In genomic region chr11:94957693-94958064, GRCm38 (mm10) we compare ENCODE assay signal across 9 mouse cellular contexts. TPM values are rescaled to one million over a fixed set of nuclear protein-coding genes. Genes with fewer than 3 reads are reported as not detected.
A peak's percentile ranks its signal among the peaks of the same experiment; 100 is the strongest.
DNase-seq lines count a peak whose midpoint lies in the region; ATAC-seq and TF ChIP-seq lines count a peak whose summit lies in the region.
"Had no signal": no experiment of that assay in that cellular context is flagged by ENCODE, and none has a peak within 500 bp of the region (broad histone marks: within the 10 kb centered on the region; RNA-seq: fewer than 3 reads in every experiment).

No protein-coding gene starts in this region.

- H3K9ac ChIP-seq in hindbrain, embryonic 15.5 days: no peak overlapping the region
- no peak overlapping the region for H3K9ac ChIP-seq in hindbrain, embryonic 11.5 days (ENCODE audit: low read depth, low read length)
- no peak overlapping the region for H3K9ac ChIP-seq in heart, postnatal 0 days (replicated peaks; ENCODE audit: low read depth, low read length)
- H3K9ac ChIP-seq in lung, postnatal 0 days (replicated peaks; ENCODE audit: low read depth): no peak overlapping the region
- H3K9ac ChIP-seq: liver, embryonic 13.5 days had no signal

- H3K27ac ChIP-seq in hindbrain, embryonic 15.5 days (replicated peaks): peak overlapping the region; percentile 58
- no peak overlapping the region for H3K27ac ChIP-seq in hindbrain, embryonic 11.5 days (ENCODE audit: low read depth, low read length)
- H3K27ac ChIP-seq in embryonic facial prominence, embryonic 10.5 days (replicated peaks): peak overlapping the region; percentile 49
- H3K27ac ChIP-seq in heart, postnatal 0 days (ENCODE audit: low read depth): peak overlapping the region; percentile 76
- H3K27ac ChIP-seq in lung, postnatal 0 days (ENCODE audit: low read length): peak overlapping the region; percentile 33; the same call in 1 of the 2 replicates
- H3K27ac ChIP-seq: liver, embryonic 13.5 days had no signal

- no peak for DNase-seq in hindbrain, embryonic 11.5 days (ENCODE audit: low spot score)
- no peak for DNase-seq in embryonic facial prominence, embryonic 10.5 days (ENCODE audit: low spot score)
- no peak for DNase-seq in heart, postnatal 0 days (ENCODE audit: low spot score)
- DNase-seq in lung, postnatal 0 days (ENCODE audit: low spot score): no peak
- no peak for DNase-seq in spleen, postnatal 4 days (ENCODE audit: low spot score in 2 of 2)
- DNase-seq in left cerebral cortex, adult 9 months (ENCODE audit: low spot score in 2 of 2): no peak
- DNase-seq in left cerebral cortex, postnatal 14 days (ENCODE audit: low spot score in 2 of 2): no peak
- DNase-seq: liver, embryonic 13.5 days had no signal

- intact Hi-C loops in left cerebral cortex, postnatal 14 days (cut with DNase I): no loop called here

- H3K4me2 ChIP-seq in hindbrain, embryonic 15.5 days: no peak overlapping the region
- no peak overlapping the region for H3K4me2 ChIP-seq in hindbrain, embryonic 11.5 days (replicated peaks; ENCODE audit: low read depth, low read length)
- peak overlapping the region; percentile 15; the same call in 1 of the 2 replicates for H3K4me2 ChIP-seq in heart, postnatal 0 days (ENCODE audit: low read depth, low read length)
- no peak overlapping the region for H3K4me2 ChIP-seq in lung, postnatal 0 days (replicated peaks; ENCODE audit: low read depth, low read length)
- H3K4me2 ChIP-seq: liver, embryonic 13.5 days had no signal

- no peak for ATAC-seq in hindbrain, embryonic 15.5 days (ENCODE audit: low FRiP score, low read depth)
- no peak for ATAC-seq in hindbrain, embryonic 11.5 days (ENCODE audit: low FRiP score)
- ATAC-seq in heart, postnatal 0 days (ENCODE audit: insufficient read depth, low read depth): no peak; the same call in 1 of the 2 replicates
- no peak for ATAC-seq in lung, postnatal 0 days

- 89% methylated on average over 9 of the region's 9 CpGs for WGBS in hindbrain, embryonic 15.5 days
- WGBS in hindbrain, embryonic 11.5 days: 83% methylated on average over 9 of the region's 9 CpGs
- WGBS in embryonic facial prominence, embryonic 10.5 days: 82% methylated on average over 9 of the region's 9 CpGs
- WGBS in heart, postnatal 0 days: 78% methylated on average over 9 of the region's 9 CpGs
- WGBS in lung, postnatal 0 days: 79% methylated on average over 9 of the region's 9 CpGs

- no peaks in the 10 kb centered on the region for H3K9me3 ChIP-seq in hindbrain, embryonic 15.5 days
- H3K9me3 ChIP-seq in hindbrain, embryonic 11.5 days (ENCODE audit: control insufficient read depth, low read length): no peaks in the 10 kb centered on the region
- H3K9me3 ChIP-seq in embryonic facial prominence, embryonic 10.5 days: no peaks in the 10 kb centered on the region
- H3K9me3 ChIP-seq in heart, postnatal 0 days (replicated peaks; ENCODE audit: control insufficient read depth, low read length): no peaks in the 10 kb centered on the region
- no peaks in the 10 kb centered on the region for H3K9me3 ChIP-seq in lung, postnatal 0 days (ENCODE audit: low read length)
- H3K9me3 ChIP-seq: liver, embryonic 13.5 days had no signal

- TF ChIP-seq EP300 in heart, postnatal 0 days (IDR thresholded peaks at IDR 0.05; ENCODE audit: low read depth): no peak
- no peak for TF ChIP-seq EP300 in lung, postnatal 0 days (IDR thresholded peaks at IDR 0.05)

- H3K36me3 ChIP-seq in hindbrain, embryonic 15.5 days: no peaks in the 10 kb centered on the region
- H3K36me3 ChIP-seq in hindbrain, embryonic 11.5 days (ENCODE audit: control insufficient read depth, insufficient read depth, low read length): no peaks in the 10 kb centered on the region
- H3K36me3 ChIP-seq in embryonic facial prominence, embryonic 10.5 days (replicated peaks): no peaks in the 10 kb centered on the region
- H3K36me3 ChIP-seq in heart, postnatal 0 days (replicated peaks; ENCODE audit: control insufficient read depth, insufficient read depth, low read length): no peaks in the 10 kb centered on the region
- no peaks in the 10 kb centered on the region for H3K36me3 ChIP-seq in lung, postnatal 0 days (ENCODE audit: insufficient read depth, low read length)
- H3K36me3 ChIP-seq: liver, embryonic 13.5 days had no signal

- no peak for TF ChIP-seq CTCF in heart, postnatal 0 days (IDR thresholded peaks at IDR 0.05; ENCODE audit: low read depth)
- no peak for TF ChIP-seq CTCF in lung, postnatal 0 days (IDR thresholded peaks at IDR 0.05)

- H3K27me3 ChIP-seq in hindbrain, embryonic 15.5 days: no peaks in the 10 kb centered on the region
- H3K27me3 ChIP-seq in hindbrain, embryonic 11.5 days (ENCODE audit: control insufficient read depth, insufficient read depth, low read length): no peaks in the 10 kb centered on the region
- H3K27me3 ChIP-seq in embryonic facial prominence, embryonic 10.5 days (replicated peaks; ENCODE audit: low read depth, poor library complexity, severe bottlenecking): no peaks in the 10 kb centered on the region
- H3K27me3 ChIP-seq in heart, postnatal 0 days (ENCODE audit: control insufficient read depth, insufficient read depth, low read length): no peaks in the 10 kb centered on the region
- H3K27me3 ChIP-seq in lung, postnatal 0 days (replicated peaks; ENCODE audit: insufficient read depth, low read length): no peaks in the 10 kb centered on the region

- H3K4me3 ChIP-seq in hindbrain, embryonic 15.5 days: no peak overlapping the region
- no peak overlapping the region for H3K4me3 ChIP-seq in hindbrain, embryonic 11.5 days (ENCODE audit: low read depth, low read length)
- no peak overlapping the region for H3K4me3 ChIP-seq in embryonic facial prominence, embryonic 10.5 days
- H3K4me3 ChIP-seq in heart, postnatal 0 days (ENCODE audit: low read depth, low read length): no peak overlapping the region
- no peak overlapping the region for H3K4me3 ChIP-seq in lung, postnatal 0 days (ENCODE audit: low read depth, low read length)
- H3K4me3 ChIP-seq: liver, embryonic 13.5 days had no signal

- H3K4me1 ChIP-seq in hindbrain, embryonic 15.5 days (replicated peaks): 0 out of 2 replicates have a peak, but pooled peaks cover 9% of the 10 kb centered on the region
- no peaks in the 10 kb centered on the region; the same call in 1 of the 2 replicates for H3K4me1 ChIP-seq in hindbrain, embryonic 11.5 days (replicated peaks; ENCODE audit: control insufficient read depth, insufficient read depth, low read length)
- peaks cover 48% of the 10 kb centered on the region for H3K4me1 ChIP-seq in embryonic facial prominence, embryonic 10.5 days
- peaks cover 14% of the 10 kb centered on the region for H3K4me1 ChIP-seq in heart, postnatal 0 days (ENCODE audit: control insufficient read depth, insufficient read depth)
- H3K4me1 ChIP-seq in lung, postnatal 0 days (ENCODE audit: insufficient read depth, low read depth, low read length): no peaks in the 10 kb centered on the region

RNA-seq across cellular contexts. Expression of gene Hils1, which starts 9.7 kb away (rescaled TPM):
- polyA plus RNA-seq in hindbrain, embryonic 15.5 days (2015; fragmentation: Nextera tagmentation; extraction: Ambion mirVana): not detected in 2 replicates
- not detected in 2 replicates for polyA plus RNA-seq in hindbrain, embryonic 11.5 days (2014; fragmentation: Nextera tagmentation; extraction: Ambion mirVana)
- not detected in 2 replicates for polyA plus RNA-seq in embryonic facial prominence, embryonic 10.5 days (2016; fragmentation: Nextera tagmentation; extraction: Ambion mirVana)
- total RNA-seq in heart, postnatal 0 days (2014; rRNA removed; ENCODE audit: low replicate concordance): not detected in 2 replicates
- polyA plus RNA-seq in heart, postnatal 0 days (2015; fragmentation: Nextera tagmentation; extraction: Ambion mirVana): 0.27 TPM in 1 of 2 replicates, not detected in the other
- not detected in 2 replicates for polyA plus RNA-seq in lung, postnatal 0 days (2015; fragmentation: Nextera tagmentation; extraction: Ambion mirVana)
- total RNA-seq in left cerebral cortex, postnatal 14 days (2021): not detected
- polyA plus RNA-seq: liver, embryonic 13.5 days had no signal

RNA-seq across cellular contexts. Expression of gene Sgca, which starts 18.4 kb away (rescaled TPM):
- 0.19 TPM in 1 of 2 replicates, not detected in the other for polyA plus RNA-seq in hindbrain, embryonic 15.5 days (2015; fragmentation: Nextera tagmentation; extraction: Ambion mirVana)
- polyA plus RNA-seq in hindbrain, embryonic 11.5 days (2014; fragmentation: Nextera tagmentation; extraction: Ambion mirVana): 0.11 and 0.29 TPM in 2 replicates
- 0.17 TPM in 1 of 2 replicates, not detected in the other for polyA plus RNA-seq in embryonic facial prominence, embryonic 10.5 days (2016; fragmentation: Nextera tagmentation; extraction: Ambion mirVana)
- total RNA-seq in heart, postnatal 0 days (2014; rRNA removed; ENCODE audit: low replicate concordance): 47.5 and 313 TPM in 2 replicates
- 62.2 and 62.4 TPM in 2 replicates for polyA plus RNA-seq in heart, postnatal 0 days (2015; fragmentation: Nextera tagmentation; extraction: Ambion mirVana)
- 0.33 and 0.55 TPM in 2 replicates for polyA plus RNA-seq in lung, postnatal 0 days (2015; fragmentation: Nextera tagmentation; extraction: Ambion mirVana)
- total RNA-seq in left cerebral cortex, postnatal 14 days (2021): under 1 TPM; 0.55 to 0.68 TPM

RNA-seq across cellular contexts. Expression of gene Col1a1, which starts 21.7 kb away (rescaled TPM):
- 120 and 145 TPM in 2 replicates for polyA plus RNA-seq in hindbrain, embryonic 15.5 days (2015; fragmentation: Nextera tagmentation; extraction: Ambion mirVana)
- polyA plus RNA-seq in hindbrain, embryonic 11.5 days (2014; fragmentation: Nextera tagmentation; extraction: Ambion mirVana): 122 and 135 TPM in 2 replicates
- 61.5 and 88.8 TPM in 2 replicates for polyA plus RNA-seq in embryonic facial prominence, embryonic 10.5 days (2016; fragmentation: Nextera tagmentation; extraction: Ambion mirVana)
- 263 and 322 TPM in 2 replicates for total RNA-seq in heart, postnatal 0 days (2014; rRNA removed; ENCODE audit: low replicate concordance)
- 334 and 345 TPM in 2 replicates for polyA plus RNA-seq in heart, postnatal 0 days (2015; fragmentation: Nextera tagmentation; extraction: Ambion mirVana)
- 464 and 478 TPM in 2 replicates for polyA plus RNA-seq in lung, postnatal 0 days (2015; fragmentation: Nextera tagmentation; extraction: Ambion mirVana)
- 10 to 100 TPM; 50.1 to 54.5 TPM for total RNA-seq in left cerebral cortex, postnatal 14 days (2021)

RNA-seq across cellular contexts. Expression of gene Ppp1r9b, which starts 33.2 kb away (rescaled TPM):
- 20.7 and 21.4 TPM in 2 replicates for polyA plus RNA-seq in hindbrain, embryonic 15.5 days (2015; fragmentation: Nextera tagmentation; extraction: Ambion mirVana)
- 12.4 and 16.2 TPM in 2 replicates for polyA plus RNA-seq in hindbrain, embryonic 11.5 days (2014; fragmentation: Nextera tagmentation; extraction: Ambion mirVana)
- polyA plus RNA-seq in embryonic facial prominence, embryonic 10.5 days (2016; fragmentation: Nextera tagmentation; extraction: Ambion mirVana): 8.3 and 9.4 TPM in 2 replicates
- total RNA-seq in heart, postnatal 0 days (2014; rRNA removed; ENCODE audit: low replicate concordance): 27.6 and 38.6 TPM in 2 replicates
- 4.5 and 4.7 TPM in 2 replicates for polyA plus RNA-seq in heart, postnatal 0 days (2015; fragmentation: Nextera tagmentation; extraction: Ambion mirVana)
- polyA plus RNA-seq in lung, postnatal 0 days (2015; fragmentation: Nextera tagmentation; extraction: Ambion mirVana): 9.8 and 11.5 TPM in 2 replicates
- total RNA-seq in left cerebral cortex, postnatal 14 days (2021): 100 to 1,000 TPM; 505 to 506 TPM

RNA-seq across cellular contexts. Expression of gene Samd14, which starts 52.0 kb away (rescaled TPM):
- polyA plus RNA-seq in hindbrain, embryonic 15.5 days (2015; fragmentation: Nextera tagmentation; extraction: Ambion mirVana): 146 and 176 TPM in 2 replicates
- 46.1 and 47.6 TPM in 2 replicates for polyA plus RNA-seq in hindbrain, embryonic 11.5 days (2014; fragmentation: Nextera tagmentation; extraction: Ambion mirVana)
- 35.5 and 42.5 TPM in 2 replicates for polyA plus RNA-seq in embryonic facial prominence, embryonic 10.5 days (2016; fragmentation: Nextera tagmentation; extraction: Ambion mirVana)
- total RNA-seq in heart, postnatal 0 days (2014; rRNA removed; ENCODE audit: low replicate concordance): 6.2 and 9.5 TPM in 2 replicates
- 4.6 and 4.8 TPM in 2 replicates for polyA plus RNA-seq in heart, postnatal 0 days (2015; fragmentation: Nextera tagmentation; extraction: Ambion mirVana)
- polyA plus RNA-seq in lung, postnatal 0 days (2015; fragmentation: Nextera tagmentation; extraction: Ambion mirVana): 5.4 and 5.8 TPM in 2 replicates
- 10 to 100 TPM; 48.5 to 52.2 TPM for total RNA-seq in left cerebral cortex, postnatal 14 days (2021)

Comparison
In these comparisons a context has a peak if more than half of its experiments do, and no peak if none do; other contexts are left out.
1. RNA of gene Sgca, which starts 18.4 kb away (polyA plus RNA-seq): 62.2 to 62.4 TPM in heart, postnatal 0 days; 0.33 to 0.55 TPM in lung, postnatal 0 days, 0.19 TPM in hindbrain, embryonic 15.5 days, 0.17 TPM in embryonic facial prominence, embryonic 10.5 days and 0.11 to 0.29 TPM in hindbrain, embryonic 11.5 days; every median in the first group is over 10 times any median in the second.